Mouse (Mus musculus) E14TG2a.4 (cell line): ENCODE data around the gene Krtap4-1.

ENCODE experiments used
- CTCF ChIP-seq: conservative IDR thresholded peaks from 2 replicates; pipeline ENCODE4 v1.5.1; 2014; ENCODE audit warnings: low read length
- NANOG ChIP-seq: IDR thresholded peaks from 2 replicates; pipeline ENCODE4 v1.6.1; 2014; ENCODE audit warnings: borderline replicate concordance, low read length, mixed read lengths
- POU5F1 ChIP-seq: IDR thresholded peaks from 2 replicates; pipeline ENCODE4 v1.6.1; 2014; ENCODE audit warnings: low read length, borderline replicate concordance

DNA sequence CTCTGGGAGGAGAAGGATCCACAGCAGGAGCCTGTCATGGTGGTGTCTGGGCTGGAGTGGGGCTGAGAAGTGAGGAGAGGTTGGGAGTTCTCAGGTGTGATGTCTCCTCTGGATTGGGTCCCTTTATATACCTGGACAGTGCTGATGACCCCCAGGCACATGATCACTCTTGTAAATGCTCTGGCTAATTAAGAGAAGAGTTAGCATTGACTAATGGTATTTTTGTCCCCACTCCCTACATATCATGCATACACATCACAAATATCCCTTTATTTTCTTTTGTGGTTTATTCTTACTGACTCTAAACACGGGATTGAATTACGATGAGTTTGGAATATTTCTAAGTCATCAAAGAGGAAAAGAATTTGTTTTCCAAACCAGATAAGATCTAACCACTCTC is 7.7 kb downstream of the Krtap4-1 start, which contains the start of gene Gm11562:
- no peak for TF ChIP-seq CTCF
- no peak for TF ChIP-seq POU5F1
- TF ChIP-seq NANOG = no peak
